Mouse (Mus musculus) myocyte (in vitro differentiated cells): ENCODE results near the gene Gm45753.

Experiments
- E2F4 ChIP-seq: IDR thresholded peaks from one replicate; pipeline ENCODE4 v1.6.1; 2011; ENCODE audit warnings: mild to moderate bottlenecking, control low read depth, moderate library complexity; ENCODE audit not compliant: insufficient read depth
- MAX ChIP-seq: IDR thresholded peaks from one replicate; pipeline ENCODE4 v1.6.1; 2011; ENCODE audit warnings: low read depth, mild to moderate bottlenecking, control low read depth
- MYOG ChIP-seq, 3 experiments: IDR thresholded peaks; one replicate each; pipeline ENCODE4 v1.6.1; 2011; ENCODE audit warnings: control low read depth in 2 of 3, low read depth in 2 of 3, mild to moderate bottlenecking in 2 of 3; ENCODE audit not compliant: insufficient read length in 2 of 3, control insufficient read depth in 1 of 3, insufficient read depth in 1 of 3
- POLR2A ChIP-seq: IDR thresholded peaks from one replicate; pipeline ENCODE4 v1.6.1; 2011; ENCODE audit warnings: low read depth, mild to moderate bottlenecking, control low read depth, moderate library complexity; ENCODE audit not compliant: insufficient read length
- POLR2AphosphoS2 ChIP-seq: IDR thresholded peaks from one replicate; pipeline ENCODE4 v1.6.1; 2011; ENCODE audit warnings: low read depth, control low read depth; ENCODE audit not compliant: insufficient read length

DNA sequence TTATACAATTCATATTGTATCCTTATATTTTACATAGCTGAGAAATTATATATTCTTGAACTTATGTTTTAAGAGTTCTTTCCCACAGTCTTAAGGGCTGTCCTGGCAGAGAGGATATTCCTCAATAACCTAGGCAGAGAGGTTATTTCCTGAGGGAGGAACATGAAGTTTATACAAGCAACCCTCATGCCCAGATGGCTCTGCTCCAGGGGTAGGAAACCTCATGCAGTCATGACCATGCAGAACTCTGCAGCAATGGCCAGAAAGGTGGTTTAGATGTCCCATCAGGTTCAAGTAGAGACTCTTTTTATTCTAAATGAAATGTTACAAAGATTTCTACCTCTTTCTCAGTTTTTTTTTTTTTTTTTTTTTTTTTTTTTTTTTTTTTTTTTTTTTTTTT is 39.2 kb downstream of the Gm45753 start:
- TF ChIP-seq POLR2A, result no peak
- no peak for TF ChIP-seq MYOG (IDR thresholded peaks at IDR 0.05; ENCODE audit: control insufficient read depth in 1 of 3, insufficient read depth in 1 of 3, insufficient read length in 2 of 3, low read depth in 2 of 3)
- no peak for TF ChIP-seq MAX
- no peak for TF ChIP-seq E2F4
- no peak for TF ChIP-seq POLR2AphosphoS2
